Mouse (Mus musculus) heart, postnatal 0 days (tissue): Measurements from ENCODE around the gene Gphn. TPM values are rescaled to one million over a fixed set of nuclear protein-coding genes. Genes with fewer than 3 reads are reported as not detected.

Experiments used
- ATAC-seq: fragments of 200-750 bp; cut with Nextera tagmentation; 2 replicates; pipeline ENCODE4 v1.8.0; 2017; ENCODE audit warnings: low read depth, moderate number of reproducible peaks, moderate library complexity; ENCODE audit not compliant: insufficient read depth
- DNase-seq: peaks from one replicate; pipeline ENCODE4 v3.0.0-alpha.2; 2016; ENCODE audit warnings: low spot score
- H3K27ac ChIP-seq: fragments of 300-500 bp; sonication (generic); 2 replicates; pipeline ENCODE4 v1.5.1; 2014; ENCODE audit warnings: low read depth, mild to moderate bottlenecking
- H3K27me3 ChIP-seq: fragments of 300-500 bp; sonication (generic); 2 replicates; pipeline ENCODE4 v1.6.1; 2014; ENCODE audit warnings: low read length, mixed read lengths; ENCODE audit not compliant: control insufficient read depth, insufficient read depth
- H3K36me3 ChIP-seq: fragments of 300-500 bp; sonication (generic); replicated peaks from 2 replicates; pipeline ENCODE4 v1.6.1; 2014; ENCODE audit warnings: low read length, mixed read lengths; ENCODE audit not compliant: control insufficient read depth, insufficient read depth
- H3K4me1 ChIP-seq: fragments of 300-500 bp; sonication (generic); 2 replicates; pipeline ENCODE4 v1.6.1; 2014; ENCODE audit warnings: antibody characterized with exemption; ENCODE audit not compliant: control insufficient read depth, insufficient read depth
- H3K4me2 ChIP-seq: fragments of 300-500 bp; sonication (generic); 2 replicates; pipeline ENCODE4 v1.6.1; 2014; ENCODE audit warnings: low read depth, mild to moderate bottlenecking, low read length, moderate library complexity
- H3K4me3 ChIP-seq: fragments of 300-500 bp; sonication (generic); 2 replicates; pipeline ENCODE4 v1.5.1; 2014; ENCODE audit warnings: low read depth, low read length
- H3K9ac ChIP-seq: fragments of 300-500 bp; sonication (generic); replicated peaks from 2 replicates; pipeline ENCODE4 v1.6.1; 2014; ENCODE audit warnings: low read depth, low read length, mixed read lengths
- H3K9me3 ChIP-seq: fragments of 300-500 bp; sonication (generic); replicated peaks from 2 replicates; pipeline ENCODE4 v1.6.1; 2016; ENCODE audit warnings: low read length; ENCODE audit not compliant: control insufficient read depth
- CTCF ChIP-seq: IDR thresholded peaks from 2 replicates; pipeline ENCODE4 v1.5.1; 2016; ENCODE audit warnings: antibody characterized with exemption, control low read depth, low read depth
- EP300 ChIP-seq: IDR thresholded peaks from 2 replicates; pipeline ENCODE4 v1.6.1; 2016; ENCODE audit warnings: antibody characterized with exemption, low read depth
- WGBS: fragments of 180-500 bp; shearing (Covaris S2); extraction: QIAGEN DNeasy Blood & Tissue Kit; methylation state at CpG from one replicate; pipeline ENCODE4 v1.1.7; 2014; 5-methylcytosine and 5-hydroxymethylcytosine counted together
- polyA plus RNA-seq: library from polyadenylated mRNA; unstranded; fragments of >200 nt; fragmentation: Nextera tagmentation; extraction: Ambion mirVana; gene quantifications from 2 replicates; pipeline ENCODE4 v1.2.1, GENCODE M21; 2015
- total RNA-seq: library from RNA; depleted of rRNA; stranded (reverse); fragments of >200 nt; gene quantifications from 2 replicates; pipeline ENCODE4 v1.2.3, GENCODE M21; 2014; ENCODE audit warnings: low replicate concordance; rRNA removed

The Gphn gene
- total RNA-seq (15.2 and 20.3 TPM in 2 replicates), polyA plus RNA-seq (12.2 and 12.4 TPM in 2 replicates)

- Histone ChIP-seq H3K4me1 (peaks cover 4% of the 10 kb centered on the region; the same call in 1 of the 2 replicates), H3K27me3 (no peaks in the 10 kb centered on the region), H3K36me3 (no peaks in the 10 kb centered on the region), H3K9ac (peak within 1 kb of the TSS; percentile 89), H3K27ac (peak within 1 kb of the TSS; percentile 98), H3K4me3 (peak within 1 kb of the TSS; percentile 90), H3K9me3 (no peaks in the 10 kb centered on the region), H3K4me2 (peak within 1 kb of the TSS; percentile 92)
- WGBS: under 1% methylated on average over 55 of the region's 70 CpGs
- ATAC-seq (peak; percentile 91), DNase-seq (peak; percentile 87)
- no peak for TF ChIP-seq EP300
- peak; percentile 0; the same call in 1 of the 2 replicates for TF ChIP-seq CTCF
Observed at GRCm38 (mm10) chr12:78225707-78226518, at the start of gene Gphn. Gphn (plus strand) TSS chr12:78226379.

- Histone ChIP-seq H3K4me1 (no peaks in the 10 kb centered on the region), H3K27ac (no peak overlapping the region), H3K9ac (no peak overlapping the region), H3K4me2 (no peak overlapping the region), H3K4me3 (no peak overlapping the region), H3K36me3 (no peaks in the 10 kb centered on the region), H3K27me3 (no peaks in the 10 kb centered on the region), H3K9me3 (no peaks in the 10 kb centered on the region)
- TF ChIP-seq CTCF: no peak
- no peak for TF ChIP-seq EP300
- 68% methylated on average over 2 of the region's 2 CpGs for WGBS
- no peak for ATAC-seq
- DNase-seq: no peak
Observed at GRCm38 (mm10) chr12:78181452-78181851, 44.7 kb upstream of the Gphn start.

GRCm38 (mm10) chr12:78193942-78194341 lies 32.2 kb upstream of the Gphn start, which contains the start of gene Gm6657:
Gm6657 (plus strand) TSS chr12:78194242.
- ATAC-seq (no peak), DNase-seq (no peak)
- Histone ChIP-seq H3K9me3 (no peaks in the 10 kb centered on the region), H3K9ac (no peak within 1 kb of the TSS), H3K4me1 (no peaks in the 10 kb centered on the region), H3K27ac (no peak within 1 kb of the TSS), H3K4me3 (no peak within 1 kb of the TSS), H3K4me2 (no peak within 1 kb of the TSS), H3K36me3 (no peaks in the 10 kb centered on the region), H3K27me3 (no peaks in the 10 kb centered on the region)
- TF ChIP-seq CTCF (no peak), EP300 (no peak)

GRCm38 (mm10) chr12:78195368-78195767 lies 30.8 kb upstream of the Gphn start:
- Histone ChIP-seq H3K4me3 (no peak overlapping the region), H3K27ac (no peak overlapping the region), H3K4me1 (no peaks in the 10 kb centered on the region), H3K27me3 (no peaks in the 10 kb centered on the region), H3K9ac (no peak overlapping the region), H3K4me2 (no peak overlapping the region), H3K9me3 (no peaks in the 10 kb centered on the region), H3K36me3 (no peaks in the 10 kb centered on the region)
- WGBS: 27% methylated on average over 2 of the region's 2 CpGs
- TF ChIP-seq EP300: no peak
- no peak for ATAC-seq
- no peak for DNase-seq

- Histone ChIP-seq H3K4me1 (no peaks in the 10 kb centered on the region), H3K9me3 (no peaks in the 10 kb centered on the region), H3K4me3 (no peak overlapping the region), H3K27me3 (no peaks in the 10 kb centered on the region), H3K9ac (no peak overlapping the region), H3K4me2 (no peak overlapping the region), H3K36me3 (no peaks in the 10 kb centered on the region), H3K27ac (no peak overlapping the region)
- WGBS: 63% methylated on average over 5 of the region's 5 CpGs
- TF ChIP-seq EP300 (no peak), CTCF (no peak)
- no peak for DNase-seq
- ATAC-seq: no peak
Observed at GRCm38 (mm10) chr12:78203646-78204045, 22.5 kb upstream of the Gphn start.
